ENCODE assay signal across 22 mouse cellular contexts in genomic region chr3:143040666-143041065, GRCm38 (mm10).
A peak's percentile ranks its signal among the peaks of the same experiment; 100 is the strongest.
DNase-seq lines count a peak whose midpoint lies in the region; ATAC-seq and TF ChIP-seq lines count a peak whose summit lies in the region.
"Had no signal": no experiment of that assay in that cellular context is flagged by ENCODE, and none has a peak within 500 bp of the region (broad histone marks: within the 10 kb centered on the region; RNA-seq: fewer than 3 reads in every experiment).

No protein-coding gene starts in this region.

- H3K4me1 ChIP-seq in hindbrain, postnatal 0 days (ENCODE audit: insufficient read depth, low read length), result no peaks in the 10 kb centered on the region
- no peaks in the 10 kb centered on the region for H3K4me1 ChIP-seq in hindbrain, embryonic 12.5 days
- H3K4me1 ChIP-seq in lung, embryonic 16.5 days (replicated peaks; ENCODE audit: control insufficient read depth, insufficient read depth, low read length), result no peaks in the 10 kb centered on the region
- H3K4me1 ChIP-seq in kidney, adult 2 months (ENCODE audit: control insufficient read depth, insufficient read depth, low read length), result no peaks in the 10 kb centered on the region
- H3K4me1 ChIP-seq: heart, embryonic 12.5 days; midbrain, embryonic 10.5 days had no signal

- no peaks in the 10 kb centered on the region for H3K79me2 ChIP-seq in macrophage (ENCODE audit: inconsistent target)

- H3K27me3 ChIP-seq in hindbrain, postnatal 0 days (ENCODE audit: insufficient read depth, low read length), result no peaks in the 10 kb centered on the region
- no peaks in the 10 kb centered on the region for H3K27me3 ChIP-seq in hindbrain, embryonic 12.5 days
- no peaks in the 10 kb centered on the region for H3K27me3 ChIP-seq in lung, embryonic 16.5 days (ENCODE audit: control insufficient read depth, insufficient read depth, low read depth, low read length)
- no peaks in the 10 kb centered on the region for H3K27me3 ChIP-seq in kidney, adult 2 months (replicated peaks; ENCODE audit: control insufficient read depth, insufficient read depth, low read length)
- H3K27me3 ChIP-seq: CH12.LX; heart, embryonic 12.5 days had no signal

- no peak overlapping the region for H3K27ac ChIP-seq in hindbrain, postnatal 0 days
- H3K27ac ChIP-seq in hindbrain, embryonic 12.5 days, result no peak overlapping the region
- H3K27ac ChIP-seq in lung, embryonic 16.5 days (ENCODE audit: low read length), result peak overlapping the region; percentile 76
- H3K27ac ChIP-seq in macrophage, result peak overlapping the region; percentile 13; the same call in 1 of the 2 replicates
- H3K27ac ChIP-seq in kidney, adult 2 months (ENCODE audit: insufficient read depth, low read depth, low read length), result no peak overlapping the region
- H3K27ac ChIP-seq: hindbrain, embryonic 14.5 days; midbrain, embryonic 10.5 days; stomach, postnatal 0 days had no signal

- H3K4me3 ChIP-seq in hindbrain, postnatal 0 days (ENCODE audit: low read length), result no peak overlapping the region
- H3K4me3 ChIP-seq in hindbrain, embryonic 12.5 days, result no peak overlapping the region
- no peak overlapping the region for H3K4me3 ChIP-seq in lung, embryonic 16.5 days (ENCODE audit: low read length)
- no peak overlapping the region for H3K4me3 ChIP-seq in macrophage (ENCODE audit: inconsistent target)
- H3K4me3 ChIP-seq in kidney, adult 2 months (ENCODE audit: insufficient read depth, low read depth, low read length), result no peak overlapping the region
- H3K4me3 ChIP-seq: heart, embryonic 12.5 days; midbrain, embryonic 10.5 days had no signal

- ATAC-seq in hindbrain, postnatal 0 days, result peak; percentile 75
- ATAC-seq in hindbrain, embryonic 12.5 days (ENCODE audit: low FRiP score), result no peak
- ATAC-seq in lung, embryonic 16.5 days (ENCODE audit: low read depth), result peak; percentile 91
- ATAC-seq: forebrain, embryonic 14.5 days had no signal

- H3K36me3 ChIP-seq in hindbrain, postnatal 0 days (ENCODE audit: insufficient read depth, low read length), result no peaks in the 10 kb centered on the region
- no peaks in the 10 kb centered on the region for H3K36me3 ChIP-seq in hindbrain, embryonic 12.5 days
- H3K36me3 ChIP-seq in lung, embryonic 16.5 days (ENCODE audit: control insufficient read depth, insufficient read depth, low read length), result no peaks in the 10 kb centered on the region
- H3K36me3 ChIP-seq in macrophage (ENCODE audit: inconsistent target), result no peaks in the 10 kb centered on the region
- H3K36me3 ChIP-seq in kidney, adult 2 months (ENCODE audit: control insufficient read depth, insufficient read depth, low read length), result no peaks in the 10 kb centered on the region
- H3K36me3 ChIP-seq: G1E; heart, embryonic 12.5 days; midbrain, embryonic 10.5 days had no signal

- 63% methylated on average over 3 of the region's 3 CpGs for WGBS in hindbrain, postnatal 0 days
- WGBS in hindbrain, embryonic 12.5 days, result 87% methylated on average over 3 of the region's 3 CpGs
- WGBS in lung, embryonic 16.5 days, result 72% methylated on average over 3 of the region's 3 CpGs
- WGBS in macrophage (ENCODE audit: missing documents), result 49% methylated on average over 3 of the region's 3 CpGs
- 93% methylated on average over 3 of the region's 3 CpGs for WGBS in kidney, adult 2 months

- DNase-seq in hindbrain, postnatal 0 days (ENCODE audit: low spot score), result peak; percentile 13
- peak; percentile 4 for DNase-seq in NIH3T3 (ENCODE audit: low read depth)
- DNase-seq in thymus, postnatal 14 days, result no peak
- no peak for DNase-seq in kidney, adult 2 months
- no peak for DNase-seq in kidney, adult 9 months
- DNase-seq: adrenal gland, postnatal 36 days; cerebellum, adult 9-10 months; heart, adult 11 months; heart, postnatal 10 days; kidney, adult 8-10 months; kidney, postnatal 14 days; right cerebral cortex, postnatal 14 days had no signal

- no peak overlapping the region for H3K4me2 ChIP-seq in hindbrain, postnatal 0 days (ENCODE audit: low read depth, low read length)
- H3K4me2 ChIP-seq in hindbrain, embryonic 12.5 days (replicated peaks), result no peak overlapping the region
- no peak overlapping the region for H3K4me2 ChIP-seq in lung, embryonic 16.5 days (ENCODE audit: low read depth, low read length)
- H3K4me2 ChIP-seq: heart, embryonic 12.5 days; hindbrain, embryonic 14.5 days had no signal

- H3K9me3 ChIP-seq in hindbrain, postnatal 0 days (ENCODE audit: low read length), result no peaks in the 10 kb centered on the region
- no peaks in the 10 kb centered on the region for H3K9me3 ChIP-seq in hindbrain, embryonic 12.5 days (replicated peaks)
- no peaks in the 10 kb centered on the region for H3K9me3 ChIP-seq in lung, embryonic 16.5 days (ENCODE audit: control insufficient read depth, low read length)
- H3K9me3 ChIP-seq: G1E; heart, embryonic 12.5 days; midbrain, embryonic 10.5 days had no signal

- H3K9ac ChIP-seq in hindbrain, postnatal 0 days (replicated peaks; ENCODE audit: low read length), result no peak overlapping the region
- H3K9ac ChIP-seq in hindbrain, embryonic 12.5 days, result no peak overlapping the region
- no peak overlapping the region for H3K9ac ChIP-seq in lung, embryonic 16.5 days (ENCODE audit: low read length)
- H3K9ac ChIP-seq: heart, embryonic 12.5 days; hindbrain, embryonic 14.5 days had no signal

- TF ChIP-seq POLR2A in kidney, adult 2 months (IDR thresholded peaks at IDR 0.05; ENCODE audit: low read depth, low read length), result no peak

- TF ChIP-seq CTCF in hindbrain, postnatal 0 days (IDR thresholded peaks at IDR 0.05; ENCODE audit: low read depth), result no peak
- TF ChIP-seq CTCF in kidney, adult 2 months (conservative IDR thresholded peaks at IDR 0.05; ENCODE audit: insufficient read depth, insufficient read length, low read depth, low read length), result no peak

Comparison
In these comparisons a context has a peak if more than half of its experiments do, and no peak if none do; other contexts are left out.
1. DNase-seq: peak in hindbrain, postnatal 0 days (single experiment) and NIH3T3 (single experiment); none in thymus, postnatal 14 days (single experiment), kidney, adult 2 months (single experiment) and kidney, adult 9 months (single experiment).
2. H3K27ac ChIP-seq: peak in lung, embryonic 16.5 days (single experiment) and macrophage (single experiment); none in hindbrain, postnatal 0 days (single experiment), hindbrain, embryonic 12.5 days (single experiment) and kidney, adult 2 months (single experiment).